Mouse (Mus musculus) kidney, postnatal 0 days (tissue): ENCODE data around the gene Styx. TPM values are rescaled to one million over a fixed set of nuclear protein-coding genes. Genes with fewer than 3 reads are reported as not detected.

Experiments
- ATAC-seq: fragments of 200-750 bp; cut with Nextera tagmentation; replicated peaks from 2 replicates; pipeline ENCODE4 v1.8.0; 2017; ENCODE audit warnings: low read depth, moderate number of reproducible peaks, moderate TSS enrichment, moderate library complexity; ENCODE audit not compliant: low FRiP score
- DNase-seq: peaks from one replicate; pipeline ENCODE4 v3.0.0-alpha.2; 2016; ENCODE audit warnings: low spot score
- H3K27ac ChIP-seq: fragments of 300-500 bp; sonication (generic); 2 replicates; pipeline ENCODE4 v1.5.1; 2014; ENCODE audit warnings: mild to moderate bottlenecking
- H3K27me3 ChIP-seq: fragments of 300-500 bp; sonication (generic); 2 replicates; pipeline ENCODE4 v1.6.1; 2014; ENCODE audit warnings: low read length, mixed read lengths; ENCODE audit not compliant: insufficient read depth
- H3K36me3 ChIP-seq: fragments of 300-500 bp; sonication (generic); 2 replicates; pipeline ENCODE4 v1.6.1; 2014; ENCODE audit warnings: low read length, mixed read lengths; ENCODE audit not compliant: insufficient read depth
- H3K4me1 ChIP-seq: fragments of 300-500 bp; sonication (generic); replicated peaks from 2 replicates; pipeline ENCODE4 v1.6.1; 2014; ENCODE audit warnings: antibody characterized with exemption, low read length, mixed read lengths; ENCODE audit not compliant: insufficient read depth
- H3K4me2 ChIP-seq: fragments of 300-500 bp; sonication (generic); 2 replicates; pipeline ENCODE4 v1.6.1; 2014; ENCODE audit warnings: mild to moderate bottlenecking, low read length, moderate library complexity, mixed read lengths
- H3K4me3 ChIP-seq: fragments of 300-500 bp; sonication (generic); replicated peaks from 2 replicates; pipeline ENCODE4 v1.5.1; 2014; ENCODE audit warnings: low read depth, low read length
- H3K9ac ChIP-seq: fragments of 300-500 bp; sonication (generic); 2 replicates; pipeline ENCODE4 v1.6.1; 2014; ENCODE audit warnings: low read depth, low read length
- H3K9me3 ChIP-seq: fragments of 300-500 bp; sonication (generic); replicated peaks from 2 replicates; pipeline ENCODE4 v1.6.1; 2016; ENCODE audit warnings: low read length, inconsistent platforms, mixed read lengths
- CTCF ChIP-seq: IDR thresholded peaks from 2 replicates; pipeline ENCODE4 v1.5.1; 2016; ENCODE audit warnings: antibody characterized with exemption, low read depth, mild to moderate bottlenecking, moderate library complexity
- WGBS: fragments of 180-500 bp; shearing (Covaris S2); extraction: QIAGEN DNeasy Blood & Tissue Kit; methylation state at CpG from one replicate; pipeline ENCODE4 v1.1.7; 2014; 5-methylcytosine and 5-hydroxymethylcytosine counted together
- polyA plus RNA-seq: library from polyadenylated mRNA; unstranded; fragments of >200 nt; fragmentation: Nextera tagmentation; extraction: Ambion mirVana; gene quantifications from 2 replicates; pipeline ENCODE4 v1.2.1, GENCODE M21; 2015

The Styx gene
- polyA plus RNA-seq, 1 experiment from 2014 or later, result 82.3 TPM

DNA sequence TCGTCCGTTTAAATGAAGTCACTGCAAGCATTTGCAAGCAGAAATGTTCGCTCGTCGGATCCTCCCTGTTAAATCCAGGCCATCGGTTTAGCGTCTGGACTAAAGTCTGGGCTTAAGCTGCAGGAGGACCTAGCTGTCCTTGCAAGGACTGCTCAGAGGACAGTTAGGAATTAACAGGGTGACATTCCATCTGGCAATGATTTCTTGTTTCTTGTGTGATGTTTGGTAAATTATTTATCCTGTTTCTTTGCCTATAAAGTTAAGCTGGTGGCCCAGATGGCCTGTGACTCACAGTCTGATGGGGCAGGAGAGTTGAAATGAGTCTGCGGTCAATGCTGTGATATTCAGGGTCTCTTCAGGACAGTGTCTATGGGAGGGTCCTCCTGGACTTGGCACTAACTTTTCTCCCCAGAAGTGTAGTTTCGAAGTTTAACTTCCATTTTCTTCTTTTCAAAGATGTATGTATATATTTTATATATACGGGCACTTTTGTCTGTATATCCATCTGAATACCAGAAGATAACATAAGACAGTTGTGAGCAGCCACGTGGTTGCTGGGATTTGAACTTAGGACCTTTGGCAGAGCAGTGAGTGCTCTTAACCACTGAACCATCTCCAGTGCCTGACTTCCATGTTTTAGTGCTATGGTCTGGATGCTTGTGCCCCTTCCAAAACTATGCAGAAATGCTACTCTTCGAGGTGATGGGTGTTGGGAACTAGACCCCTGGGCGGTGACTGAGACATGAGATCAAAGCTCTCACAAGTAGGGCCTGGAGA, 79.4 kb downstream of the Styx start:
- ATAC-seq (peak; percentile 89), DNase-seq (peak; percentile 54)
- Histone ChIP-seq H3K36me3 (no peaks in the 10 kb centered on the region), H3K4me3 (no peak overlapping the region), H3K9me3 (no peaks in the 10 kb centered on the region), H3K27me3 (no peaks in the 10 kb centered on the region), H3K27ac (peak overlapping the region; percentile 77), H3K9ac (no peak overlapping the region), H3K4me1 (no peaks in the 10 kb centered on the region), H3K4me2 (no peak overlapping the region)
- TF ChIP-seq CTCF, result no peak
- WGBS, result 73% methylated on average over 13 of the region's 13 CpGs

DNA sequence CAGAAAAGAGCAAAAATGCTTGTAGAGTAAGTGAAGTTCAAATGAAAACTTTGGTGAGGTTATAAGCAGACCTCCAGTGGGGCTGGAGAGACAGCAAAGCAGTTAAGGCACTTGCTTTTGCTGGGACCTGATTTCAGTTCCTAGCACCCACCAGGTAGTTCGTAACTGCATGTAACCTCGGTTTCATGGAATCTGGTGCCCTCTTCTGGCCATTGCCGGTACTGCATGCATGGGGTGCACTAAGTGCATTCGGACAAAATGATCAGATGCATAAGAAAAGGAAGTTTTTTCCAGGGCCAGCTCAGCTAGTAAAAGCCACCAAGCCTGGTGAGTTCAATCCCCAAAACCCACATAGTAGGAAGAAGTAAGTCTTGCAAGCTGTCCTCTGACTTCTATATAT, 81.1 kb downstream of the Styx start:
- Histone ChIP-seq H3K4me3 (no peak overlapping the region), H3K9ac (no peak overlapping the region), H3K4me1 (no peaks in the 10 kb centered on the region), H3K36me3 (no peaks in the 10 kb centered on the region), H3K4me2 (no peak overlapping the region), H3K9me3 (no peaks in the 10 kb centered on the region), H3K27me3 (no peaks in the 10 kb centered on the region), H3K27ac (no peak overlapping the region)
- DNase-seq (no peak), ATAC-seq (no peak)
- WGBS, result 72% methylated on average over 4 of the region's 4 CpGs
- peak; percentile 71 for TF ChIP-seq CTCF

DNA sequence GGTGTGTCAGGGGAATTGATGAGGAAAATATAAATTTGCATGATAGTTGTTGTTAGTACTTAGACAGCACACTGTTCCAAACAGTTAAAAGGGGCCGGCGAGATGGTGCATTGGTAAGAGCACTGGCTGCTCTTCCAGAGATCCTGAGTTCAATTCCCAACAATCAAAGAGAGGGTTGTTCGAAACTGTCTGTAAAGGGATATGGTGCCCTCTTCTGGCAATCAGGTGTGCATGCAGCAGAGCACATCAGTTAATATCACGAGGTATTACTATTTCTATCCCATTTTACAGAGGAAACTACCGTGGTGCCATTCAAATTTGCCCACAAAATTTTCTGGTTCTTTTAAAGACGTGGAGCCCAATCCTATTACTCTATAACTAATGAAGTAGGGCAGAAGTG, 83.3 kb downstream of the Styx start:
- H3K27me3 ChIP-seq, result no peaks in the 10 kb centered on the region
- TF ChIP-seq CTCF, result peak; percentile 65
- 0 out of 2 replicates have a peak, but pooled peaks cover 4% of the 10 kb centered on the region for H3K4me1 ChIP-seq
- no peak overlapping the region for H3K9ac ChIP-seq
- H3K4me2 ChIP-seq, result no peak overlapping the region
- H3K36me3 ChIP-seq, result no peaks in the 10 kb centered on the region
- ATAC-seq, result no peak
- DNase-seq, result no peak
- WGBS, result 79% methylated on average over 6 of the region's 6 CpGs
- no peak overlapping the region for H3K4me3 ChIP-seq
- no peaks in the 10 kb centered on the region for H3K9me3 ChIP-seq
- no peak overlapping the region for H3K27ac ChIP-seq

DNA sequence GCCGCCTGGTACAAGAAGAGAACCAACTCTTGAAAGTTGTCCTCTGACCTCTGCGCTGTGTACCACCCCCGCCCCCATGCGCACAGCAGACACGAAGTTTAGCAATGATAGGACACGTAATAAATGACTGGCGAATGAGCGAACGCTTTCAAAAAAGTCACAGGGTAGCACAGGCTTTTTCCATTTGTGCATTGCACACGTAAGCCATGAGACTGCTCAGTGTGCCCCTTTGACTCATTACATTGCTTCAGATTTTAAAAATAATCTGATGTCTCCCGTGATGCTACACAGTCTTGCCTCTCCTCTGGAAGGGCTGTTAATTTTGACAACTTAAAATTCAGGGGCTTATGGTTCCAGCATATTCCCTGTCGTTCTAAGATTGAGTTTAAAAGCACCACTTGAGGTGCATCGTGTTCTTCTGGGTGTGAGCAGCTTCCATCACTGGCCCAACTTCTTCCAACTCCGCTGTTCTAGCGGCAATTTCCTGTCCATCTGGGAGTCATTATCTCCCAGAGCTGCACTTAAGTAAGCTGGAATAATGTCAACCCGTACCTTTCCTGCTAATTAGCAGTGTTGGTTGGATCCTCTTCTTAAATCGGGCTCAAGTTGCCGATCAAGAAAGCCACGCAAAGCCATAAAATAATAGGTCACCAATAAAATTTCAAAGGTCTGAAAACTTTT, 87.5 kb downstream of the Styx start:
- Histone ChIP-seq H3K9ac (no peak overlapping the region), H3K4me2 (no peak overlapping the region), H3K36me3 (no peaks in the 10 kb centered on the region), H3K4me1 (peaks cover 9% of the 10 kb centered on the region; the same call in 1 of the 2 replicates), H3K27ac (0 out of 2 replicates have a peak overlapping the region, but pooled peaks have one; percentile 42), H3K9me3 (no peaks in the 10 kb centered on the region), H3K27me3 (no peaks in the 10 kb centered on the region), H3K4me3 (no peak overlapping the region)
- DNase-seq (peak; percentile 24), ATAC-seq (peak; percentile 41; the same call in 1 of the 2 replicates)
- WGBS, result 57% methylated on average over 19 of the region's 19 CpGs
- no peak for TF ChIP-seq CTCF

DNA sequence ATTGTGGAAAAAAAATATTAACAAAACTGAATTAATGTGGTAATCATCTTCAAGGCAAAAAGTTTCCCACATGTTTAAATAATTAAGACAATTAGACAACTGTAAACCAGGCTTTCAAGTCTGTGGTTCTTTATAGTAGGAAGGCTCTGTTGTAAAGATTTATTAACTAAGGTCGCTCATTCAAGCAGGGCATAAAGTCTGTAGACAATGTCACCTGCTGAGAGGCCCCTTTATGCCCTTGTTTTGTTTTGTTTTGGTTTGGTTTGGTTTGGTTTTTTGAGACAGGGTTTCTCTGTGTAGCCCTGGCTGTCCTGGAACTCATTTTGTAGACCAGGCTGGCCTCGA, 88.0 kb downstream of the Styx start:
- 81% methylated on average over 2 of the region's 2 CpGs for WGBS
- Histone ChIP-seq H3K4me1 (peaks cover 11% of the 10 kb centered on the region; the same call in 1 of the 2 replicates), H3K4me2 (no peak overlapping the region), H3K27ac (no peak overlapping the region), H3K9me3 (no peaks in the 10 kb centered on the region), H3K27me3 (no peaks in the 10 kb centered on the region), H3K9ac (no peak overlapping the region), H3K36me3 (no peaks in the 10 kb centered on the region), H3K4me3 (no peak overlapping the region)
- TF ChIP-seq CTCF, result no peak
- no peak for ATAC-seq
- peak; percentile 51 for DNase-seq

DNA sequence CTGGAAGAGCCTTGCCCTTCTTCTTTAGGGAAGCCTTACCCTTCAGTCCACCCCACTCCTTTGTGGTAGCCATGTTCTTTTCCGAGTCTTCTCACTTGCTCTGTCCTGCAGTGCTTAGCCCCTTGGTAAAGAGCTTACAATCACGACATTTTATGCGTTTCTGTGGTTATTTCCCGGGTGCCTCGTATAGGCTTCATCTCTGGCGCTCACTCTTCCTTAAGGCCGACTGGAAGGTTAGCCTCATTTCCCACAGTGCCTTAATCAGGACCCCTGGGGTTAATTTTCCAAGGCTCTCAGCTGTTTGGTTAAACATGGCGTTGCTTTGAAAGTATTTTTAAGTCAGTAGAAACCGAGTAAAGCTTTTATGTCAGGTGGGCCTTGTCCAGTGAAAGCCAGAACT, 88.5 kb downstream of the Styx start:
- no peaks in the 10 kb centered on the region for H3K36me3 ChIP-seq
- no peak for DNase-seq

More for the DNA sequence above, 88.5 kb downstream of the Styx start:
- 79% methylated on average over 9 of the region's 9 CpGs for WGBS
- Histone ChIP-seq H3K4me1 (peaks cover 11% of the 10 kb centered on the region; the same call in 1 of the 2 replicates), H3K27me3 (no peaks in the 10 kb centered on the region), H3K27ac (peak overlapping the region; percentile 54; the same call in 1 of the 2 replicates), H3K4me3 (no peak overlapping the region), H3K9ac (no peak overlapping the region), H3K9me3 (no peaks in the 10 kb centered on the region), H3K4me2 (no peak overlapping the region)
- no peak for ATAC-seq
- TF ChIP-seq CTCF, result no peak
